Mouse (Mus musculus): Measurements from ENCODE around the gene Map3k4.

Gene Map3k4

DNA sequence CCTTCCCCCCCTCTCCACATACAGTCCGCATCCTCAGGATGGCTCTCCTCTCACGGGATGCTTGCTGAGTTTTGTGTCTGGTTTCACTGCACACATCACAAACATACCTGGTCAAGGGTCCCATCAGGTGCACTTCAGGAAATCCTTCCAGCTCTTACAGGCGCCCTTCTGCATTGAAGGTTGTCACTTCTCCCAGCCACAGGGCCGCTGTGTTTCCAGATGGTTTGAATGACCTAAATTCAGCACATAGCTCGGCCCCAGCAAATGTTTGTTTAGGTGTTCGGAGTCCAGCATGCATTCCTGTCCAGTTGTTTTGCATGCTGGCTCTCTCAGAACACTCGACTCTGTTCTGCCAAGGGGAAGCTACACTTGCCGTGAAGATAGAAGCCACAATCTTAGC is 134.3 kb downstream of the Map3k4 start:
- DNase-seq (ENCODE audit: low spot score in 2 of 2) = no peak

DNA sequence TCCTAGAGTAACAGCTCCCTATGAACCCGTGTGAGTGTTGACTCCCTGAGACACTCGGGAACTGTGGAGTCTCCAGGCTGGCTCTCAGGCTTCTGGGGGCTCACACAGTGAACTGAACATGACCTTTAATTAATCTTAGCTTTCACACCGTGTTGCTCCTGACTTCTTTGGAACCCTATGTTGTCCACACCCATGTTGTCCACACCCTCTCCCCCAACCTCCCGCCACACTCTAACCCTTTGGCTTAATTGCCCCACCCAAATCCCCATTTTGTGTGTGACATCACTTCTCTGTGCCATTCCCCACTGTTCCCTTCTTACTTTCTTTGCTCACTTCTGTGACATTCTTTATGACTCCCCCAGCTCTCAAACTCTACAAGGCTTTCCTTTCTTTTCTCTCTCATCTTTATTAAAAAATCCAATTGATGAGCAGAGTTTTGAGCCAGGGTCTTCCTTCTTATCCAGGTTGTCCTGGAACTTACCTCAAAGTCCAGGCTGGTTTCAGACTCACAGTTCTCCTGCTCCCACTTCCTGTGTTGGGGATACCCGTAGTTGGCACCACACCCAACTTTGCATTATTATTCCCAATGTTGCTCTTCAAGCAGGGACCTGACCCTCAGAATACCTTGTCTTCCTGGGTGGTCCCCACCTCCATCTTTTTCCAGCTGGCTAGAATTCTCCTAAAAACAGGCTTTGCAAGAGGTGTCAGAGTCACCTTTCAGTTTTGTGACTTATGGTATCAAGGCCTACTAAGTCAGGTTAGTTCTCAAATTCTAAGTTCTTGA is 135.7 kb downstream of the Map3k4 start:
- DNase-seq (ENCODE audit: low spot score in 2 of 2) = no peak

DNA sequence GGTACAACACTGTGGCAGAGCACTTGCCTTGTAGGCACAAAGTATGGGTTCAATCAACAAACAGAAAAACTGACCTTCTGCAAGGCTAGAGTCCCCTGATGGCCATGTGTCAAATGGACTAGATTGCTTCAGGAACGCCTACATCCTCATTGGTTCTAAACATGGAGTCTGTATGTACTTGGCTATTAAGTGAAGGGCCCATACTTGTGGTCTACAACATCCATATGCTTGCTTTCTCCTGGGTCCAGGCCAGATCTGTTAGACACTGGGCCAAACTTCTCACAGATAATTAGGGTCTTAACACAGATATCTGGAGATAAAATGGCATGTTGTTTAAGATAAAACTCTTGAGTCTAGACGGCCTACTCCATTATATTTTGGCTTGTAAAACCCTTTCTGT is 138.8 kb downstream of the Map3k4 start:
- DNase-seq (ENCODE audit: low spot score in 2 of 2) = no peak

DNA sequence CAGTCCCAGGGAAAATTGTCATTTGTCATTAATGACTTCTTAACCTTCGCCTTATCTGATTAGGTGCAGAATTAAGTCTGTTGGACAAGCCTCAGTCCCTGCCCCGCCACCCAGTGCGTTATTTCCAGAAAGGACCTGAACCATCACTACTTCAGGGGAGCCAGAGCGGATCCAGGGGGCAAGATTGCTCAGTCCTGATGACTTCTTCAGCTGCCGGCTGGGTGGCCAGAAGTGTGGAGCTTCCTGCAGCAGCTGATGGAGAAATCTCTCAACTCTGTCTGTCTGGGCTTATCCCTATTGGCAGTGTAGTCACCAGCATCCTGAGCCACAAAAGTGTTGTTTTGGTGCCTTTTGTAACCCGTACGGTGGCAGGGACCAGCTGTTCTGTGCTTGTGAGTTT is 139.3 kb downstream of the Map3k4 start:
- DNase-seq (ENCODE audit: low spot score in 2 of 2) = no peak
